Mouse (Mus musculus): ENCODE data around the gene Hp.

Hp gene

DNA sequence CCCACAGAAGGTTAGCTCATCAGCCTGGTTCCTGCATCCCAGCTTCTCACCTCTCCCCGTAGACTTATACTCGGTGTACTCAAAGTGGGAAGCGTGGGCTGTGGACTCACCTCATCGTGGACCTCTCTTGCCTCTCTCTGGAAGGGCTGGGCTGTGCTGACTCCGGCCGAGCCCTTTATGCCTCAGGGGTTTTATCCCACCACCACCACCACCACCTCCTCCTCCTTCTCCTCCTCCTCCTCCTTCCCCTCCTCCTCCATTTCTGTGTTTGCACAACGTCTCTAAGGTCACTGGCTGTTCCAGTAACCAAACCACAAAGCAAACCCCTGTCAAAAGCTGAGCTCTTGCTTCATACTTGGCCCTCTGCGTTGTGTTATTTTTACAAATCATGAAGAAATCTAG lies at the start of gene Hp:
TSS of gene Hp (minus strand) at position 273 of the 402 bp plus-strand sequence.
- DNase-seq (ENCODE audit: low read depth, low spot score): no peak

DNA sequence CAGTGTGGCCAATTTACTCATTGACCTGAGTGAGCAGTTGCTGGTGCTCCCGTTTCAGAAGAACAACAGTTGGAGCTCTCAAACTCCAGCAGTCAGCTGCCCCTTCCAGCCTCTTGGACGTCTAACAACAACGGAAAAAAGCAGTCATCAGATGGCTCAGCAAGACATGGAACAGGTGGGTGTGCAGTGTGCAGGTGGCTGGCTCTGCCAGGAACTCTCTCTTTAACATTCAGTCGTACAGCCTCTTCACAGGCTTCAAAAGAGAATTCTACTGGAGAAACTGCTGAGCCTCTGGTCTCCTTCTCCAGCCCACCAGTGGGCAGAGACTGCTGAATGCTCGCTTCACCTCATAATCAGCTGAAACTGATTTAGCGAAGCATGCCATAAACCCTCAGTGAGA lies 49.7 kb upstream of the Hp start:
- DNase-seq (ENCODE audit: low read depth, low spot score): no peak

DNA sequence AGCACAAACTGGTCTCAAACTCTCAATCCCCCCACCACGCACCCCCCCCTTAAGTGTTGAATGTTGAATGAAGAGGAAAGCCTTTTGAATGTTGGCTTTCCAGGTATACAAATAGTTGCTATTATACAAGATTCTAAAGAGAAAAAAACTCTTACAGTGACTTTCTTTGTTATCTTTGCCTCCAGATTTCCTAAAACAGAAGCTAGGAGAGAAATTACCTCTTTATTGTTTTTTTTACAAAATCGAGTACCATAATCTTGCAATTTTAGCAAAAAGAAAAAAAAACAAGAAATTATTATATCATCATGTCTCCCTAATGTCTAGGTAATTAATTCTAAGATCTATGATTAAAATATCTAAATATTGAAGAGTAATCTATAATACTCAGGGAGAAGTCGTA lies 36.6 kb upstream of the Hp start:
- no peak for DNase-seq (ENCODE audit: low read depth, low spot score)

DNA sequence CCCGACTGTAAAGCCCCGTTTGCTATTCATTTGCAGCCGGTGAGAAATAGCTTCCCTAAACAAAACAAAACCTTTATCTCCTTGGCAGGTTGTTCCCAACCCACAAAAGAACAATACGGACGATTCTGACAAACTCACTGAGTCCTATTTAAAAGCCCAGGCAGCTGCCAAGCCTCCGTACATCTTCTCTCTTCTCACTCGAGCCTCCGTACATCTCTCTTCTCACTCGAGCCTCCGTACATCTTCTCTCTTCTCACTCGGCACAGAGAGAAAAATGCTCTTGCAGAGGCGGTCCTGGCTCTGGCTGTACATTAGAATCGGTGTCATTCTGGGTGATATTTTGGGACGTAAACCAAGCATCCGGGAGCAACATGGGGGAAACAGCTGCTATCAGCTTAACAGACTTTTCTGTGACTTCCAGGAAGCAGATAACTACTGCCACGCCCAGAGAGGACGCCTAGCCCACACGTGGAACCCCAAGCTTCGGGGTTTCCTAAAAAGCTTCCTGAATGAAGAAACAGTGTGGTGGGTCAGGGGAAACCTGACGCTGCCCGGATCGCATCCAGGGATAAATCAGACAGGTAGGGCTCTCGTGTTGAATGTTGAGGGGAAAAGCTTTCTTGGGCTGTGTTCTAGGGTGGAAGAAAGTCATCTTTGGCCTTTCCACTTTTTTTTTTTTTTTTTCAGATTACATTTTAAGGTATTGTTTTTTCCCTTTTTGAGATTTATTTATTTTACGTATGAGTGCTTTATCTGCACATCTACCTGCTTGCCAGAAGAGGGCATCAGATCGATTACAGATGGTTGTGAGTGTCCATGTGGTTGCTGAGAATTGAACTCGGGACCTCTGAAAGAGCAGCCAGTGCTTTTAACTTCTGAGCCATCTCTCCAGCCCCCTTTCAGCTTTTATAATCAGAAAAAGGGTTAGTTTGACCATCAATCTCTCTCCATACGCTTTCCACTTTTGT lies 35.6 kb upstream of the Hp start, which contains the start of gene Pkd1l3:
TSS of gene Pkd1l3 (plus strand) at position 275 of the 968 bp plus-strand sequence.
- no peak for DNase-seq (ENCODE audit: low read depth, low spot score)

DNA sequence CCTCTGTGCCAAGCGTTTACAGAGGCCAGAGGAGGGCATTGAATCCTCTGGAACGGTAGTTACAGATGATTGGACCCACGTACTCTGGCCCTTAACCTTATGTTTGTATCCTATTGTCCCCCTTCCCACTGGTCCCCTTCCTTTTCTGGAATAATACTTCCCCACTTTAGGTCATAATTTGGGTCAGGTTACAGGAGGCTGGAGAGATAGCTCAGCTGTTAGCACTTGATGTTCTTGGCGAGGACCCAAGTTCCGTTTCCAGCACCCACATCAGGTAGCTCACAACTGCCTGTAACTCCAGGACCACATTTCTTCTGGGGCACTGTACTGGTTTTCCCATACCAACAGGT lies 30.2 kb upstream of the Hp start:
- no peak for DNase-seq (ENCODE audit: low read depth, low spot score)

DNA sequence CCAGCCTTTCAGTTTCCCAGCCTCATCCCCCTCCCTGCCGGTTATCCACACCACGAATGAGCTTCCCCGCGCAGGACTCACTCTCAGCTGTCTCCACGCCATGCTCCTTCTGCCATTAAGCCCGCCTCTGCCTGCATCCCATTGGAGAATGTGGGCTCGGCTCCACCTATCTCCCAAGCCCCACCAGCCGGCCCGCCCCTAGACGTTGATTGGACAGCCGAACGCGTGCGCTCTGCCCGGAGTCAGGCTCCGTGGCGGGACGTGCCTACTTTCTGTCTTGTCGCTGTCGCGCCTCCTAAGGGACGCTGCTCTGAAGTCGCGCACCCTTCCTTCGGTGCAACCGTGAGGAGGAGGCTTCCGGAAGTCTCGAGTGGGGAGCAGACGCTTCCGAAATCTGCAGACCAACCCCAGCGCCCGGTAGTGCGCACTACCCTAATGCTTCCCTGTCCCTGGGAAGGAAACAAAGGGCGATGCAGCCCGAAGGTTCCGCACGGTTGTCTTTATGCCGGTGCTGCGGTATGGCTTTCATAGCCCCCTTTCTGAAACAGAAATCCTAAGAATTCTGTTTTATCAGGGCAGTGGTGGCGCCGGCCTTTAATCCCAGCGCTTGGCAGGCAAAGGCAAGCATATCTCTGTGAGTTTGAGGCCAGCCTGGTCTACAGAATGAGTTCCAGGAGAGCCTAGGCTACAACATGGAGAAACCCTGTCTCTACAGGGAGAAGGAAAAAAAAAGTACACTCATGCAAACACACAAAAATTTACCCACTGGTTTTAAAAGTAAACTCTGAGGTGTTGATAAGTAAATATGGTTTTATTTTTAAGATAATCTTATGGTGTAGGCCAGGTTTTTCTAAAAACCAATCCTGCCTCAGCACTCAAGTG lies 29.5 kb upstream of the Hp start, which contains the start of gene Dhodh:
TSS of gene Dhodh (minus strand) at position 403 of the 882 bp plus-strand sequence.
- DNase-seq (ENCODE audit: low read depth, low spot score): peak; percentile 92

DNA sequence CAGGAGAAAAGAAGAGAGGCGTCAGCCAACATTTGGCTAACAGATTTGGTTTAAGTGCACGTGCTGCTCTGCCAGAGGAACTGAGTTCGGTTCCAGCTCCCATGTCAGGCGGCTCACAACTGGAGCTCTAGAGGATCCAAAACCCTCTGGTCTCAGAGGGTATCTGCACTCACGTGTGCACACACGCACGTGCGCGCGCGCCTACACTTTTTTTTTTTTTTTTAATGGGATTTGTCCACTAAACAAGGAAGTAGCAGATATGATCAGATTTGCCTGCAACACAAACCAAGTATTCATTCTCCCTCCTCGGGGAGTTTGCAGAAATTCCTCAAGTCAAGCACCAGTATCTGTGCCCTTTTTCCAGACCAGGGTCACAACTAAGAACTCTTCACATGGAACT lies 28.7 kb upstream of the Hp start:
- peak; percentile 13 for DNase-seq (ENCODE audit: low read depth, low spot score)

DNA sequence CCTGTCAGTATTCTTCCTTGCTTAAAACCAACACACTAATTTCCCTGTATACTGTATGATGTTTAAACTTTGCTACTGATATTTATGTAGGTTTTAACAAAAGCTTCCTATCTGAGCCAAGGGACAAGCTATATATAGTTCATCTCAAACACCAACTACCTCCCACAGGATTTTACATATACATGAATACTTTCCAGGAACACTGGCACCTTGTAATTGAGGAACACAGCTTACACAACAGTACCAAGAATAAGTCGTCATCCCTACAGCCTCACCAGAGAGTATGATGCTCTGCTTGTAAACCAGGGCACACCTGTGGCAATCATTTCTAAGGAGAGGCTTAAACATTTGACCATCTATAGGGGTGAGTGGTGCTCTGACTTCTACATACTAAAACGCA lies 27.8 kb upstream of the Hp start:
- no peak for DNase-seq (ENCODE audit: low read depth, low spot score)

DNA sequence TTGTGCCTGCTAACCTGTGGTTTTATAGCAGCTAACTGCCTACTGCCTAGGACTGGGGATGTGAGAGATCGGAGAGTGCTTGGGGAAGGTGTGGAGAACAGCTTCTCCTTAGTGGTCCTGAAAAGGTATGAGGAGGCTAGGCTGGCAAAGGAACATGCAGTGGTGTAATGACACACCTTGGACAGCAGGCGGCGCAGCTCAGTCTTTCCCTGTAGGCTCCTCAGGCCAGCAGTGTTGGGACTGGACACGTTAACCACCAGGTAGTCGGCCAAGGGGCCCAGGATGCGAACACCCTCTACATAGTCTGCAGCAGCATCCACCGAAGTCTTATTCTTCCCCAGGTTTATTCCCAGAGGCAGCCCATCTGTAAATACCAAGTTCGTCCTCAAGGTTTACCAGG lies 16.9 kb upstream of the Hp start:
- DNase-seq (ENCODE audit: low read depth, low spot score): peak; percentile 55

DNA sequence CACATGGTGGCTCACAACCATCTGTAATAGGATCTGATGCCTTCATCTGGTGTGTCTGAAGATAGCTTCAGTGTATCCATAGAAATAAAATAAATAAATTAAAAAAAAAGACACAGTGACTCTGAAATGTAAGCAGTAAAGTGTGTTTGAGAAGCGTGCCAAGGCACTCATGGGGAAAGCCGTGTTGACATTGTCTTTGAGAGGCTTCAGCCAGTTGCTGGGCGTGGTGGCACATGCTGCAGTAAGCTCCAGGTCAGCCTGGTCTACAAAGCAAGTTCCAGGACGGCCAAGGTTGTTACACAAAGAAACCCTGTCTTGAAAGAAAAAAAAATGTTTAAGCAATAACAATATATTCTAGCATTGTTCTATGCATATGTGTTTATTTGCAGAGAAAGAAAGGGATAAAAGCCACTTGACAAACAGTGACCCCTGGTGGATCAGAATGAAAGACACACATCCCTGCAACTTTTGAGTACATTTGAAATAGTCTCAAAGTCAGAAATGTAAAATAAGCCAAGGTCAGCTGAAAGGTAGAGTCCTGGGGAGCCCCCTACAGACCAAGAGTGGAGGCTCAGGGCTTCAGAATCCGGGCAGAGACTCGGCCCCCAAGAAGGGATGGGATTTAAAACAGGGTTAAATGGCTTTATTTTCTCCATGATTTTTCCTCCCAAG lies 14.3 kb upstream of the Hp start:
- DNase-seq (ENCODE audit: low read depth, low spot score): peak; percentile 29

DNA sequence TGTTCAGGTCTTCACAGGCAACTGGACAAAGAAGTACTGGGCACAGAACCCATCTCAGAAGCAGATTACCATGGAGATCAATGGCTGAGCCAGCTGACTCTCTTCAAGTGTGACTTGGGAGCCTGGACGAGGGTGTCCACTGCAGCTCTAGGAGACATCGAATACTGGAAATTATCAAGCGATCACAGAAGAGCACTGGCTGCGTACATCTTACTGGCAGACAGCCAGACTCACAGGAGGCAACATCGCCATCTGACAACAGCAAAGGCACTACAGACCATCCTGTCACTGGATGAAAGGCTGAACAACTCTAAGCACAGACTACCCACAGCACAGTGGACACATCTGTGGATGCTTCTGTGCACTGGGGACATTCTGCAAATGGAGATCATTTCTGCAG lies 13.2 kb upstream of the Hp start:
- DNase-seq (ENCODE audit: low read depth, low spot score): no peak

DNA sequence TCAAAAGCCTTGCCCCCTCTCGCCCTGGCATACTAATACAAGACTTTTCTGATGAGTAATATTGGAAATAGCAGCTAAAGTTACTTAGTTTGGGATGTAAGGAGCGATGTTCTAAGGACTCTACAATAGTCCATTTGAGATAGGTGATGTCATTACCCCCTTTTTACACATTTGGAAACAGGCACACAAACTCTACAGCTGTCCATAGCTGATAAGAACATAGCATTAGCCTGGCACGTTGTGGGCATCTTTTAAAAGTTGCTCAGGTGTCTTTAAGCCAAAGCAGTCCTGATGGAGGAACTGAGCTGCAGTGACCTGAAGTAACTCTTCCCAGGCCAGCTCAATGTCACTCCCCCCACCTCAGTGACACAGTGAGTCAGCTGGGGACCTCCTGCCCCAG lies 12.4 kb upstream of the Hp start:
- DNase-seq (ENCODE audit: low read depth, low spot score): no peak

DNA sequence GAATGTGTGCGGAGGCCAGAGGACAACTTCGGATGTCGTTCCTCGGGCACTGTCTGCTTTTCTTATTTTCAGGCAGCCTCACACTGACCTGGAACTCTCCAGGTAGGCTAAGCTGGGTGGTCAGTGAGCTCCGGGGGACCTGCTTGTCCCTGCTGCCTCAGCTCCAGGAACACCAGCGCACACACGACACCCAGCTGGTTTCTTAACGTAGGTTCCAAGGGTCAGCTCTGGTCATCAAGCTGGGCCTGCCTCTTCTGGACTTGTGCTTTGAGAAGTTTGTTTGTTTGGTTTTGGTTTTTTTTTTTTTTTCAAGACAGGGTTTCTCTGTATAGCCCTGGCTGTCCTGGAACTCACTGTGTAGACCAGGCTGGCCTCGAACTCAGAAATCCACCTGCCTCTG lies 11.9 kb upstream of the Hp start:
- DNase-seq (ENCODE audit: low read depth, low spot score): no peak

DNA sequence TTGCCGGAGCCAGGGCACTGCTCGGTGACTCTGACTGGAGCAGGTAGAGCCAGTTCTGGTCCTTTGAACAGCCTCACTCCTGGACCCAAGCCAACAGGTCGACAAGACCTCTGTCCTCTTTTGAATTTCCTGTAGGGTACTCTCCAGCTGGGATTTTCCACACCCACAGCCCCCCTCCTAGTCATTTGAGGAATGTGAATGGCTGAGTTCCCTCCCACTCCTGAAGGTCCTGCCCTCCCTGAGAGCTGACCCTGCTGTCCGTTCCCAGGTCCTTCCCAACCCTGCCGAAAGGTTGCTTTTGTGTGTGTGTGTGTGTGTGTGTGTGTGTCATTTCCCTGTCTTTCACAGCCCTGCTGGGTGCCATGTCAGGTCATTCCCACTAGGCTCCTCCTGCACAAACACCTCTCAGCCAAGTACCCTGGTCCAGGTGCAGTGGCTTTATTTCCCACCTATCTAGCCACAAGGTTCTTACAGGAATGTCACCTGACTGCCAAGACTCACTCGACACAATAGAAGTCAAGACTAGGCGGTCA lies 8.1 kb upstream of the Hp start:
- DNase-seq (ENCODE audit: low read depth, low spot score): no peak

DNA sequence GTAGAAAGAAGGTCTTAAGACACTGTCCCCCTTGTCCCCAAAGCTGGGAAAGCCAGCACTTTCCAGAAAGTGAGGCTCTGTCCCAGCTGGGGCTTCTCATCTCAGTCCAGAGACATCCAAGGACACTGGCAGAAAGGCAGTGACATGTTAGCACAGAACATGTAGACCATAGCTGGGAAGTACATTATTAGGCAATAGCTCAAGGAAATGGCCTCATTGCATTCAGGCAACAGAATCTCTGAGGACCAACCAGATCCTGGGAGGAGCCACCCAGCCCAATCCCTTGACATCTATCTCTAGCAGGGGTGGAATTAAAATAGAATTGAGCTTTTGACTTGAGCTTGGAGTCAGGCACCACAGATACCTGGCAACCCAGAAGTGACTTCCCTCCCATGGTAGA lies 6.7 kb upstream of the Hp start:
- no peak for DNase-seq (ENCODE audit: low read depth, low spot score)

DNA sequence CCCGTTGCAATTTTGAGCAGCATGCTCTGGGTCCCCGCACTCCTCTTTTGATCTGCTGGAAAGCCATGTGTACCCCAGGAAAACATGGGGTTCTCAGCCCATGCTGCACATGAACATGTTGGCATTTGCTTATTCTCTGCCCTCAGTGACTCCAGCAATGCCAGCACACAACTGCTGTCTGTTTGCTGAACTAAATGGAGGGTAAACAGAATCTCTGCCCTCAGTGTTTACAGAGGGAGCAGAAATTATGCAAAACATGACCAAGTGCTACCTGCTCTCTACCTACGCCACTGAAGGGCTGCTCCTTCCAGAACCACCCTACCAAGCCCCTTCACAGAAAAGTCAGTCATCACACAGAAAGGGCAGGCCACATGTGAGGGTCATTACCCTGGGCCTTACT lies 5.9 kb upstream of the Hp start:
- no peak for DNase-seq (ENCODE audit: low read depth, low spot score)

DNA sequence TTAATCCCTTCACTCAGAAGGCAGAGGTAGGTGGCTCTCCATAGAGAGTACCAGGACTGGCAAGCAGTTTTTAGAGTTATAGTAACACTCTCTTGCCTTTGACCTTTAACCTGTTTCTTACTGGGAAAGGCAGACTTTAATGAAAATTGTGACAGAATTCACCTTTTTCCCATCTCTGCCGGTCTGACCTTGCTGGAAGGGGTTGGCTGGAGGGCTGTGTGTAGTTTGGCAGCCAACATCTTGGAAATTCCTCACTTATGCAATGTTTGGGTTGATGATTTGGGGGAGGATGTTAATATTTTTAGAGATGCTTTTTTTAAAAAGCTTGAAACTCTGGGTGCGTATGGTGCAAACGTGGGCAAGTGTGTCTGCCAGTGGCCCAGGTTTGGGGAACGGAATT lies 5.3 kb upstream of the Hp start:
- no peak for DNase-seq (ENCODE audit: low read depth, low spot score)

DNA sequence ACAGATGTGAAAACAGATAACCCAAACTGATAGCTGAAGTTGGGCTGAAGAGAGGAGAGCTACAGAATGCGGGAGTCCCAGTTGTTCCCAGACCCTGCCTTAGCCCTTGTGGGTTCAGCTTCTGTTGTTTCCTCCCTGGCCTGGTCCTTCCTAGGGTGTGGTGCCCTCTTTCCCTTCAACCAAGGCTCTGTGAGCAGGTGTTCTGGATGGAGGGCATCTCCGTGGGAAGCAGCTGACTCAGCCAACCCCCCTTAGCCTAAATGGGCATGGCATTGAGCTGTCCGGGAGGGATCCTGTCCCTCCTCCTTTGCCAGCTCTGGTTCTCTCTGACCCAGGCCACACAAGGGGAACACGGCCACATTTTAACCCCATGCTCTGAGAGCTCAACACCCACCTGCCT lies 2.7 kb downstream of the Hp start:
- DNase-seq (ENCODE audit: low read depth, low spot score): no peak

DNA sequence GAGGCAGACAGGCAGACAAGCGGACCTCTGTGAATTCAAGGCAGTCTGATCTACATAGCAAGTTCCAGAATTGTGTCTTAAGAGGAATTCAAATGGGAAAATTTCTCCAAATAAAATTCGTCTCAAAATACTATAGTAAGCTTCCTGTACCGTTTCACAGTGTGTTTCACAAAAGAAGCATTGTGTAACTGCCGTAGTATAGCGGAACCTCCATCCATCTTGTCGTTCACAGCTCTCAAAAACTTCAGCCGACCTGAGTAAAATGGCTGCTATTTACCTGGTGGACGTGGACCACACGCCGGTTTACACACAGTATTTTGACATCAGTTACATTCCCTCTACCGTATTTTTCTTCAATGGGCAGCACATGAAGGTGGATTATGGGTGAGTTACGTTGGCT lies 7.8 kb downstream of the Hp start:
- no peak for DNase-seq (ENCODE audit: low read depth, low spot score)

DNA sequence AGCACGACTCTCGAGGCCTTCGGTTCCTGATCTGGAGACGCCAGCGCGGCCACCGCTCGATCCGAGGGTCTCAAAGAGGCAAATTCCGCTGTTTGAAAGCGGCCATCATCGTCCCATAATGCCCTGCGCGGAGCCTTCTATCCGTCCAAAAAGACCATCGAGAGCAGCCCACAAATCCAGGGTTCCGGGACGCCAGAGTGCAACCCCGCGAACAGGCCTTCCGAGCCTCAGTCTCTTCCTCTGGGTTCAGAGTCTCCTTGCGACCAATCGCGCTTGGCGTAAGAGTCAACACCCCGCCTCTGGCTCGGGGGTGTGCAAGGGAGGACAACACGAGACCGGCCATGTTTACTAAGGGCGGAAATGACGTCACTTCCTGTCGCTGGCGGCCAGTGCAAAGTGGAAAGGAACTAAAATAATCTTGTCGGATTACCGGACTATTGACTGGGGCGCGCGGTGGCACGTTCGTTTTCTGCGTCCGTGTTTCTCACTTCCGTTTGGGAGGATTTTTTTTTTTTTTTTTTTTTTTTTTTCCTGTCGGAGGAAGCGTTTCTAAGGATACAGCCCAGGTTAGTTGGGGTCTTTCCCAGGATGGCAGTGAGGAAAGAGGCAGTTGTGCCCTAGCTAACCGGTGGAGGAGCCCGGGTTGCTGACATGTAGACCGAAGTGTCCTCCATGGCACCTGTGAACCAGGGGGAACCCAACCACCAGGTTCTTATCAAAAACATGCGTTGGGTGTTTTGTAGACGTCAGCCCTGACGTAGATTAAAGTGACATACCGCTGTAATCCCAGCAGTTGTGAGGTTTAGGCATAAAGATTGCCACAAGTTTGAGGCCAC lies 13.3 kb downstream of the Hp start, which contains the start of the genes Dhx38 and Txnl4b:
TSS of gene Dhx38 (minus strand) at position 364 of the 836 bp plus-strand sequence.
TSS of gene Txnl4b (plus strand) at position 395 of the 836 bp plus-strand sequence.
- peak; percentile 100 for DNase-seq (ENCODE audit: low read depth, low spot score)

DNA sequence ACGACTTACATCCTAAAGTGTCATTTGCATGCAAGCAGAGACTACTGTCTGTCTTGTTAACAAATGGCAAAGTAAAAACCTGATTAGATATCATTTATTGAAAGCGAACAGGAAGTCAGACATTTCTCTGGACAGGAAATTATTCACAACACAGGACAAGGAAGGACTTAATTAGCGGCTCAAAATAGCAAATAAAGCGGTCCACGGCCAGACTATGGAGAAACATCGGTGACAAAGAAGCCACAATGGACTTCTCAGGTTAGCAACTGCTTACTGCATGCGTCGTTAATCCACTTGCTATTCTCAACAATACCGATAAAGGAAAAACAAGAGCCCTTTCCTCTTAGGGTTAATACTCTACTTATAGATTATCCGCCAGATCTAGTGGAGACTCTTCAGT lies 14.2 kb downstream of the Hp start:
- DNase-seq (ENCODE audit: low read depth, low spot score): no peak

All from forelimb bud, embryonic 11.5 days (tissue).